Mouse (Mus musculus) neural tube, embryonic 15.5 days (tissue): Measurements from ENCODE around the gene Mgarp. TPM values are rescaled to one million over a fixed set of nuclear protein-coding genes. Genes with fewer than 3 reads are reported as not detected.

Source experiments
- polyA plus RNA-seq: library from polyadenylated mRNA; unstranded; fragments of >200 nt; fragmentation: Nextera tagmentation; extraction: Ambion mirVana; gene quantifications from 2 replicates; pipeline ENCODE4 v1.2.1, GENCODE M21; 2015

Mgarp gene
- polyA plus RNA-seq, 1 experiment from 2014 or later: 0.81 TPM

Other genes starting within 250 kb of the Mgarp start
- gene Noct, start 172.3 kb downstream of the Mgarp start, polyA plus RNA-seq: 32.0 and 35.6 TPM in 2 replicates
- gene Elf2, start 56.1 kb downstream of the Mgarp start, polyA plus RNA-seq: 30.0 and 42.4 TPM in 2 replicates
- gene Ndufc1, start 12.2 kb upstream of the Mgarp start, polyA plus RNA-seq: 784 and 883 TPM in 2 replicates
- 40.6 and 42.8 TPM in 2 replicates for gene Naa15, start 18.4 kb upstream of the Mgarp start, polyA plus RNA-seq
- gene Rab33b, start 87.2 kb upstream of the Mgarp start, polyA plus RNA-seq: 27.3 and 27.4 TPM in 2 replicates
- 2.6 and 4.2 TPM in 2 replicates for gene Setd7, start 164.1 kb upstream of the Mgarp start, polyA plus RNA-seq